Mouse (Mus musculus) cerebellum, adult 8-10 months (tissue): Measurements from ENCODE around the gene Myom1.

Source experiments
- DNase-seq: peaks from one replicate; pipeline ENCODE4 v3.0.0; 2022

Gene Myom1

DNA sequence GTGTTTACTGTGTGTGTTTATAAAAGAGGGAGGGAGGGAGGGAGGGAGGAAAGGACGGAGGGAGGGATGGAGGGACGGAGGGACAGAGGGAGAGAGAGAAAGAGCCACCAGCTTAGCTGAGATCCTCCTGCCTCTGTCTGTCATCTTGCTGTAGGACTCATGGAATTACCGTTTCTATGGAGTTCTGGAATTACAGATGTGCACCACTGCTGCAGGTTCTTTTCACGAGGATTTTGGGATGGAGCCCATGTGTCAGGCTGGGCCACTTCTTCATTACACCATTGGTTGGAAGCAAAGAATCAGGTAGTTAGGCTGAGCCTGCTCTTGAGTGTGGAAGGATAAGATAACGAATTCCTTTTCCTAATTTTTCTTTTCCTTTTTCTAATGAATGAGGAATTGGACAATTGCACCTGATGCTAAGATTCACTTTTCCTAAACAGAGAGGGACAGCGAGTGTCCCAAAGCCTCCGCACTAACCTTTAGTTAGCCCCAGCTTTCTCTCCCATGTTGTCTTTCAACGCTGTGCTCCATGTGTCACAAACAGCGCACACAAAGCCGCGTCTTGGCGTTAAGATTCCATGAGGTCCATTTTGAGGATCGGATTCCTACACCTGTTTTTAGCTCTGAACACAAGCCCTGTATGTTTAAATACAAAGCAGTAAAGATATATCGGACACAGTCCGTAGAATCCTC lies 16.3 kb downstream of the Myom1 start:
- no peak for DNase-seq

DNA sequence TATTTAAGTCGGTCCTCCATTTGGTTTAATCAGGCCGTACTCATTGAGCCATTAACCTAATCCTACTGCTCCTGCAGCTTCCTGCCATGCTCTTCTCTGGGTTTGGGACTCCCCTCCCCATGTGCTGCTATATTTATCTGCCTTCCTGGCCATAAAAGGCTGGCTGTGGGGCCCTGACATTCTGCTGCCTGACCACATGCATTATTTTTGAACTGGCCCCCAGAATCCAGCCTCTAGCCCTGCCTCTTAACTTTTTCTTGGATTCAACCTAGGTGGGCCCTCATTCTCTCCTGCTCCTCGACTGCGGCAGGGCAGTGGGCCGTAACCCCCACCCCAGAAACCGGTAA lies 16.8 kb downstream of the Myom1 start:
- no peak for DNase-seq

DNA sequence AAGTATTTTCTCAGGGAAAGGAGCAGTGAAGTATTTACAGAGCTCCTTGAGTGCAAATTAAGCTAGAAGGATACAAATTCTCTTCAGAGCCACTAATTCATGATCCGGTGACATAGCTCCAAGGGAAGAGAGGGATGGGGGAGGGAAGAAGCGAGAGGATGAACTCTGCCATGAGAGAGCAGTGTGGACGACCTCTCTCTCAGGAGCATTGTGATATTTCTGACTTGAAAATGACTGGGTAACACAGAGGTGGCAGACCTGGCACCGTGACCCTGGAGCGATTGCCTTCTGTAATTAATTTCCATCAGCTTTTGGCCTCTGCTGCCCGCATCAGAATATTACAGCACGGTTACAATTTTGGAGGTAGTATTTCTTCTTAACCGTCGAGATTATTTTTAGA lies 17.4 kb downstream of the Myom1 start:
- no peak for DNase-seq

DNA sequence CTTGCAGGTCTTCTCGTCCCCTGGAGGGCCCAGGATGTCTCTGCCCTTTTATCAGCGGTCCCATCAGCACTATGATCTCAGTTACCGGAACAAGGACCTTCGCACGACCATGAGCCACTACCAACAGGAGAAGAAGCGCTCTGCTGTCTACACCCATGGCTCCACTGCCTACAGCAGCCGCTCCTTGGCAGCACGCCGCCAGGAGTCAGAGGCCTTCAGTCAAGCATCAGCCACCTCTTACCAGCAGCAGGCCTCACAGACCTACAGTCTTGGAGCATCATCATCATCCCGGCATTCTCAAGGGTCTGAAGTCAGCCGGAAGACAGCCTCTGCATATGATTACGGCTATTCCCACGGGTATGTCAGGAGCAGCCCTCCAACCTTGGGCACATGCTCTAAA lies 20.4 kb downstream of the Myom1 start:
- no peak for DNase-seq

DNA sequence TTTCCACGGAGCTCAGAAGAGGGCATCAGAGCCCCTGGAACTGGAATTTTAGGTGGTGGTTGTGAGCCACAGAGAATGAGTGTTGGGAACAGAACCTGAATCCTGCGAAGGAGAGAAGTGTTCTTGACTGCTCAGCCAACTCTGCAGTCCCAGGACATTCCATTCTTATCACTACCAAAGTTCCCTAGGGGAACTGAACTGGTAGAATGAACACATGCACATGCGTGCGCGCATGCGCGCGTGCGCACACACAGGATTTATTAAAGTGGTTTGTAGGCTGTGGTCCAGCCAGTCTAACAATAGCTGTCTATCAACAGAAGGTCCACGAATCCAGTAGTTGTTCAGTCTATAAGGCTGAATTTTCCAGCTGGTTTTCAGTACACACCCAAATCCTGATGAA lies 21.6 kb downstream of the Myom1 start:
- DNase-seq = no peak

DNA sequence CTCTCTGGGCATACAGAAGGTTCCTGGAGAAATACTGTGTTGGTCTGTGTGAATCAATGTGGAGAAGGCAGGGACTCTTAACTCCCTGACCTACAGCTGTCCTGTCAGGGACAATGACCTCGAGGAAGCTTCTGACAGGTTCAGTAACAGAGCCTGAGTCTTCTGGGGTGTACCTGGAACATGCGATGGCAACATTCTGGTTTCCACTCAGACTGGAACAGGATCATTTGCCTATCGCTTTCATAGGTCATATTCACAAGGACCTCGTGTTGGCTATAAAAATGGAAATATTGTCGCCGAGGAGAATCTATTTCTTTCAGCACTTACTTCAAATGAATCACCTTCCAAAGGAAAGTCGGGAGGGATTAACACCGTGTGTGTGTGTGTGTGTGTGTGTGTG lies 23.5 kb downstream of the Myom1 start:
- no peak for DNase-seq

DNA sequence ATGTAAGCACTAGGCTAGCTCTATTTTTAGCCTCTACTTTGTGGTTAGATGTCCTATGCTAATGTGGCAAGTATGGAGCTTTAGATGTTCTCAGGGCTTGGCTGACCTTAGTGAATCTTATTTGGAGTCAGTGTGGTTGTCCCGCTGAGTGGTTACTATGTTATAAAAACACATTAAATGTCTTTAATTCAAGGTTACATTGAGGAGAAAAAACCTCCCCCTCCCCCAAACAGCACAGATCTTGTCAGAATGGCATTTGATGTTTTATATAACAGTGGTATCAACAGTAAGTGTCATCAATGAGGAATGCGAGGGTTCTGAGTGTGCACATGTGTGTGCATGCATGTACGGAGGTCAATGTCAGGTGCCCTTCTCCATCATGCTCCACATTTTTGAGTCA lies 24.8 kb downstream of the Myom1 start:
- DNase-seq = no peak

DNA sequence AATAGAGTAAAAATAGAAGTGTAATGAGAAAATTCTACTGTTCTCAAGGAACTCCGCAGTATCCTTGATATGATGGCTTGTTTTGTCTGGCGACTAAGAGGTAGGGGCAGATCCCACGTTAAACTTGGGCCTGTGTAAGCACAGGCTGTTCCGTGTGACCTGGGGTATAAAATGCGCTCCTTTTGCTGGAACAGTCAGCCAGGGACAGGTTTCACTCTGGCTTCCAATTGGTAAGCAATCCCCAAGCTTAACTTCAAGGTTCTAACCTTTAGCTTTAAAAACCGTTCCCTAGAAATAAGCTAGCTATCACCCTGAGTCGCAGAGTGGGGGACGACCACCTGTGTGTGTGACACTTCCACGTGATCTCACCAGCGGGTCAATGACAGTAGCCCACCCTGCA lies 30.3 kb downstream of the Myom1 start:
- DNase-seq = no peak

DNA sequence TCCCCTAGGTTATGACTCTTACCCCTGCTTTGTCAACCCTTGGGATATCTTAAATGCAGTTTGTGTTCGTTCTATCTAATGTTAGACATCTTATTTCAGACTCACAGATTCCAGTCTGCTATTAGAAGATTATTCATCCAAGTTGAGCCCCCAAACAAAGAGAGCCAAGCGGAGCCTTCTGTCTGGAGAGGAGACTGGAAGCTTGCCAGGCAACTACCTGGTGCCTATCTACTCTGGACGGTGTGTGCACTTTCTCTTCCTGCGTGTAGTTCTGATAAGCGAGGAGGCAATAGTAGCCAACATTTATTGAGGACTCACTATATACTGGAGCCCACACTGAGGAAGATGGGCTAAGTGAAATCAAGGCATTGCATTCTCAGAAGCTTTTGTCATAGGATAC lies 32.0 kb downstream of the Myom1 start:
- no peak for DNase-seq

DNA sequence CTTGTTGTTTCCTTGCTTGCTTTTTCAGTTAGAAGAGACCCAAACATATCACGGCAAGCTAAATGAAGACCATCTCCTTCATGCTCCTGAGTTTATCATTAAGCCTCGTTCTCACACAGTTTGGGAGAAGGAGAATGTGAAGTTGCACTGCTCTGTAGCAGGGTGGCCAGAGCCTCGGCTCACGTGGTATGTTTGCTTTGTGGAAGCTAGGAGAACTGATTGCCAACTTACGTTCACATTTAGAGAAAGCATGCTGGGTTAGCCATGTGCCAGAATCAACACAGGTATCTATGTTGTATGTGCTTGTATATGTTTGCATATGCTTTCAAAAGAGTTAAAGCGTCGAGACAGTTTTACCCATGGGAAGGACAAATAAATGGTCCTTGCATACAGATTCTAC lies 34.8 kb downstream of the Myom1 start:
- no peak for DNase-seq

DNA sequence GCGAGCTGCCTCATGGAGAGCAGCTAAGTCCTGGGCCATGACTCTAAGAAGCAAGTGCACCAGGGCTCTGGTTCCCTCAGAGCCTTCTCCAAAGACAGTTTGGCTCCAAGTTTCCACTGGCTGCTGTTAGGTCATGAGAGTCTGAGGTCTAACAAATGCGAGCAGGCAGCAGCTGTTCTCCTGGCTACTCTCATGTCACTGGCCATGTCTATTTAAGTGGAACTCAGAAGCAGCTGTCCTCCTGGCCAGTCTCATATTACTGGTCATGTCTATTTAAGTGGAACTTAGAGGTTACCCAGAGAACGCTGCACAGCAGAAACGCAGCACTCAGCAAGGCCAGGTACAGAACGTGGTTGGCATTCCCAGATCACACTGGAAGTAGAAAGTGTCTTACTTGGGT lies 36.4 kb downstream of the Myom1 start:
- DNase-seq = no peak

DNA sequence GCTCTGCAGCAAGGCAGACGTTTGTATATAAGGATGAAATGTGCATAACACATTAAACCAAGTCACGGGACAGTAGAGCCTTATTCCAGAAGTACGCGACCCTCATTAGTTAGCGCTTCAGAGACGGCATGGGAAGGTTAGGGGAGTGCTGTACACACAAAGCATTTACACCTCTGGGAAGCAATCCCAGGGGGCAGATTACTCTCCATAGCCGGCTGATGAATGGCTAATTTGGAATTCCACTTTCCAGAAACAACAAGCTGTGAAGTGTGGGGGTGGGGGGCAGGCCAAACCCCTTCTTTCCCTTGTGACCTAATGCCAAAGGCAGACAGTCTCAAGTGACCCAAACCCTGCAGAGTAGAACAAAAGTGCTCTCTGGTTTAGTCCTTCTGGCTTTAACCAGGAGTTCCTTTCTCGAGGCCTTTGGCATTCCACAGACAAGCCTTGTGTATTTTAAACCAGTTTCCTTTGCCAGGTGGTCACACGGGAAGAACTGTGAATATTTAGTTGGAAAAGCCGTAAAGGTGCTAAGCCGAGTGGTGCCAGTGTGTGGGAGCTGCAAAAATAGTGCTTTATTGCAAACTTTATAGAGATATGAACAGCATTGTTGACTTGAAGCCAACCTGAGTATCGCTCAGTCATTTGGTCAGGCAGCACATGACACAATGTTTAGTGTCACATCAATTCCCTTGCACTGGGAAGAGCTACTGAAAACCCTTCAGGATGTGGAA lies 37.6 kb downstream of the Myom1 start:
- DNase-seq = no peak

DNA sequence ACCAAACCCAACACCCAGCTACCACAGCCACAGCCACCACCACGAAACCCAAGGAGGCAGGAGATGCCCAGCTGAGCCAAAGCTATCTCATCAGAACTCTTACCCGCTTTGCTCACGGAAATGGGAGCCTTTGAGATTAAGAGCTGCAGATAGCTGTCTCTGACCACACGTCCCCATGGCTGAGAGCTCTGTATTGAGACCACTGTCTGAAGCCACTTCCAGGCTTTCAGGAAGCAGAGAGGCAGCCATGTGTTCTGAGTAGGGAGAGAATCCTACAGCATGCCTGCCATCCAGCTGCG lies 38.1 kb downstream of the Myom1 start:
- no peak for DNase-seq

DNA sequence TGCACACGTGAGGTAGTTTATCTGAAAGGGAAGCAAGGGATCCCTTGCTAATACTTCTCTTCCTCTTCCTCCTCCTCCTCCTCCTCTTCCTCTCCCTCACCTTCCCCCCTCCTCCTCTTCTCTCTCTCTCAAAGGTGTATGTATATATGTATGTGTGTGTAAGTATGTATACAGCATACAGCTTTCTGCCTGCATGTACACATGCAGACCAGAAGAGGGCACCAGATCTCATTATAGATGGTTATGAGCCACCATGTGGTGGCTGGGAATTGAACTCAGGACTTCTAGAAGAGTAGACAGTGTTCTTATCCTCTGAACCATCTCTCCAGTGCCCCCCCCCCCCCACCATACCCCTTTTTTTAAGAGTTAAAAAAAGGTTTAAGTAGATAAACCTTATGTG lies 40.2 kb downstream of the Myom1 start:
- no peak for DNase-seq

DNA sequence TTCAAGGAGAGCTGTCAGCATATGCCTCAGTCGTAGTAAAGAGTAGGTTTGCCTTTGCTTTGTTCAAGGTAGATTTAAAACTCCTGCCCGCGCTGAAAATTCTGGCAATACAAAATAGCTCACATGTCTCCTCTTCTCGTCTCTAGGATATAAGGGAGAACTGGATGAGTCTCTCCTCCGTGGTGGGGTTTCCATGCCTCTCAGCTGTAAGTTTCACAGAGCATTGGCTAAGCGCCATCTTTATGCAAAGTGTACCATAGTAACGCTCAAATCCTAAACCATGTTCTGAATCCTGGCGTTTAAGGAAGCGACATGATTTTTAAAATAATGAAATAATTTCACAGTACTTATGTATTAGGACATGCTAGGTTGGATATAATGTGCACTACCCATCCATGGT lies 43.2 kb downstream of the Myom1 start:
- no peak for DNase-seq

DNA sequence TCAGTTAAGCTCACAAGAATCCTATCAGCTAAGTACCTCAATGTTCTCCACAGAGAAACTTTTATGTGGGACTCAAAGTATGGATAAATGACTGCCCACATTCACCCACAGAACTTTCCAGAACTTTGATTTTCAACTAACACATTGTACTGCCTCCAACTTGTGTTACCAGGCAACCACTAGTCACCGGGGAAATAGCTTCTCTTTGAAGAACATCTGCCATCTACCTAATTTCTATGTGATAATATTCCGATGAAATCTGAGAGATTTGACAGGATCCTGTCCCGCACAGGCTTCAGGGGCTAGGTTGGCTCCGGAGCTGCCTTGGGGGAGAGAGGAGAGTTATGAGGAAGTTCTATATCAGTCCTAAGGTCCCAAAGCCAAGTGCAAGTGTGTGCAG lies 44.4 kb downstream of the Myom1 start:
- DNase-seq = no peak

DNA sequence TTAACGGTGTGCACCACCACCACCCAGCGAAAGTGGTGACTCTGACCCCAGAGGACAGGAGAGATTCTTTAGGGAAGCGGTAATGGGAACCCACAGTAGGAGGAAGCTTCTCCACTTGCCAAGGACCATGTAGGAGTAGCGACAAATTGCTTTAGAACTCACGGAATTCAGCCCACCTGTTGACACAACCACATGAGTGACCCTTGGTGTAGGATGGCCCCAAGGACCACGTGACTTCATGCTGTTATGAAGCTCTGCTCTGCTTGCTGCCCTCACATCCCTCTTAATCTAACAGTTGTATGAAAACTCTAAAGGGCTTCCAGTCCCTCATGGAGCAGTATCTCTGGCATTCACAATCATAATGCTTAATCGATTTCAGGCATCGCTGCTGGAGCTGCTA lies 46.9 kb downstream of the Myom1 start:
- no peak for DNase-seq

DNA sequence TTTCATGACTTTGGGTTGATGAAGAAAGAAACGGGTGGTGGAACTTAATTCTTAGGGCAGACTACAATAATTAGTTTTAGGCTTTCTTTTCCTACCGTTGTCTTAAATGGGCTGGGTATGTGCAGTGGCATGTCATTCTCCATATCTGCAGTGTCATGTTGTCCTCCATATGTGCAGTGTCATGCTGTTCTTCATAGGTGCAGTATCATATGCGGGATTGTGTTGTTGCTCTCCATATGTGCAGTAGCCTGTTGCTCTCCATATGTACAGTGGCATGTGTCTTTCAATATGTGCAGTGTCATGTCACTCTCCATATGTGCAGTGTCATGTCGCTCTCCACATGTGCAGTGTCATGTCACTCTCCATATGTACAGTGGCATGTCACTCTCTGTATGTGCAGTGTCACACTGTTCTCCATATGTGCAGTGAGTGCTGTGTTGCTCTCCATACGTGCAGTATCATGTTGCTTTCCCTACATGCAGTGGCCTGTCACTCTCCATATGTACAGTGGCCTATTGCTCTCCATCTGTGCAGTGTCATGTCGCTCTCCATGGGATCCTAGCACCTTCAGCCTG lies 50.8 kb downstream of the Myom1 start:
- DNase-seq = no peak

DNA sequence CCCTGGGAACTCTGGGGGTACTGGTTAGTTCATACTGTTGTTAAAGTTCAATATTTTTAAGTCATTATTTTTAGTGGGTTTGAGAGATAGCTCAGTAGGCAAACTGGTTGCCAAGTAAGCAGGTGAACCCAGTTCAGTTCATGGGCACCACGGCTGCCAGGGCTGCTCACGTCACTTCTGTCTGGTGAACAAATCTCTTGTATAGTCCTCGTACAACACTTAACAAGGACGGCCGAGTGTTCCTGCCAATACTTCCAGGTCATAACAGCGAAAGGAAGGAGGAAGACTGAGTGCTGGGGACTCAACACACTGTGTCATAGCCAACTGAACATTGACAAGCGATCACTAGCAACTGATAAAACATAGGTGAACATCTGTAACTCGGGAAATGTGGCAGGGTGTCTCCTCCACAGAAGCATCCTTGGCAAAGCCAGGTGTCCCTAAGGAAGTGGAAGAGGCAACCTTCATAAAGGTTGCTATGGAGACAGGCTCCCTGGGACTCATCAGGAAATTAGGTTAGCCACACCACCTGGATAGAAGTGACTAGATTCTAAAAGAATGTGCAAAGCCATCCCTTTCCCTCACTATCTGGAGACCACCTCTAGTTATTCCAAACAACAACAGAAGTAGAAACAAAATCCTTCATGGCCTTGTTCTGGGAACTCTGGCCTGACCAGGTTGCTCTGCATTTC lies 52.9 kb downstream of the Myom1 start:
- DNase-seq = no peak

DNA sequence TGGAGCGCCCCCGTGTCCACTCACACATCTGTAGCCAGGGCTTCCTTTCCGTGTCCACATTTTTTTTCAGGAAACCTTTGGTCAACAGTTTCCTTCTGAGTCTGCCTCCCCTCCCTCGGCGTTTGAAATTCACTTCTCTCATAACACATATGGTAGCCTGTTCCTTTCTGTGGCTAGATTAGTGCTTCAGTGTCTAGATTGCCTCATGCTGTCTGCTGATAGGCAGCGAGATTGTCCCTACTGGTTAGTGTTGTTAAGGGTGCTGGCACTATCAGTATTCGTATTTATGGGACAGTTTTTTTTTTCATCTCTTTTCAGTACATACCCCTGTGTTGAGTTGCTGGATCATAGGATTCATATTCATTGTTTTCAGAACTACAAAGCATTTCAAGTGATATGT lies 54.0 kb downstream of the Myom1 start:
- DNase-seq = no peak

DNA sequence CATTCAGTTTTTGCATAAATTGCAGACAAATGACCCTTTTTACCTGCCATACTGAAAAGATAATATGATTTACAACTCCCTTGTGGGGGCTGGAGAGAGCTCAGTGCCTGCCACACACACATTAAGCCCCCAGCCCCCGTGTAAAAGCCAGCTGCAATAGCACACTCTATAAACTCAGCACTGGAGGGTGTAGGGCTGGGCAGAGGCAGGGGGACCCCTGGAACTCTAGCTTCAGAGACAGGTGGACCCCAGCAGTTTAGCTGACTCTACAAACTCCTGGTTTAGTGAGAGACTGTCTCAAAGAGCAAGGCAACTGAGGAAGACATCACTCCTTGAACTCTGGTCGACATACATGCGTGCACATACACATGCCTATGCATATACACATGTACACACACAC lies 55.3 kb downstream of the Myom1 start:
- no peak for DNase-seq

DNA sequence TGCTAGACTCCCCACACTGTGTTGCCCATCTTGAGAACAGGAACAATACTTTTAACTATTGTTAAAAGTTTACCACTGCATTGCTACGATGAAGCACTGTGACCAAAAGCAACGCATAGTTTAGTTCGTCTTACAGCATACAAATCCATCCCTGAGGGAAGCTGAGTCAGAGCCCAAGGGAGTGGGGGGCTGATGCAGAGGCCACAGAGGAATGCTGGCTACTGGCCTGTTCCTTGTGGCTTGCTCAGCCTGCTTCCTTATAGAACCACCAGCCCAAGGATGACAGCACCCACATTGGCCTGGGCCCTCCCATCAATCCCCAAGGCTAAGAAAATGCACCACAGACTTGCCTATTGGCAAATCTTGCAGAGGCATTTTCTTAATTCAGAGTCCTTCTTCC lies 56.8 kb downstream of the Myom1 start:
- no peak for DNase-seq

DNA sequence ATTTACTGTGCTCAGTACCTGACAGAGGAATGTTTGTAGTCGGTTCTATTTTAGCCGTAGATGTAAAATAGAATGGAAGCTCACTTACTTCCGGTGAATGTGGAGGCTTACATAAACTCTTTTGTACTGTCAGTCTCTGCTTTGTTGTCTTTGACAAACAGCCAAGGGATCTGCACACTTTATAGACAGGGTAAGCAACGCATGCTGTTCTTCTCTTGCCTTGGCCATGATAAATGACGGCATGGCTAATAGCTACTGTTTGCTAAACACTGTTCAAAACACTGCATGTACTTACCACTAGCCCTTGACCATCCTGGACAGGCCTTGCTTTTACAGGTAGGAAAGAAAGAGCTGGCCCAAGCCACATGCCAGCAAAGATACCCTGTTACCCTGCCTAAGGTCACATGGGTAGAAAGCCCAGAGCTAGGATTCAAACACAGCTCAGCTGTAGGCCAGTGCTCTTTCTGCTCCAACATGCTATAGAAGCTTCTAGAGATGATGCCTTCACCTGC lies 59.7 kb downstream of the Myom1 start:
- no peak for DNase-seq
